Mouse (Mus musculus): ENCODE measurements around the gene Cd47. TPM values are rescaled to one million over a fixed set of nuclear protein-coding genes. Genes with fewer than 3 reads are reported as not detected.
A peak's percentile ranks its signal among the peaks of the same experiment; 100 is the strongest.

The Cd47 gene
- total RNA-seq, 2 experiments from 2014 or later, result 836 to 851 TPM

DNA sequence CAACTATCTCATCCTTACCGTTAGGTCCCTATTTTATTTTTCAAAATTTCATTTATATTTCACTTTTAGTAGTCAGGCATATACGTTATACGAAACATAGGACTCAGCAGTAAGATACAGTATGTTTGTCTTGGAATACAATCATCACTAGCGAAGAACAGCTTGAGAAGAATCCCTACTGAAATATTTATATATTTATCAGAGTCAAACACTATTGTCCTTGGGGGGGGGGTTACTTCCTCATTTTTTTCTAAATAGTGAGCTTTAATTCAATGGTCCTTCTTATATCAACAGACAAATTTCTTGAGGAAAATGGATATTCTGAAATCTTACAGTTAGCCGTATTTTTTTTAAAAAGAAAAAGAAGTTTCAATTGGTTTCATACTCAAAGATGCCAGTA, 101.8 kb downstream of the Cd47 start:
- no peak for ATAC-seq (replicated peaks; ENCODE audit: low FRiP score, poor library complexity, severe bottlenecking)

DNA sequence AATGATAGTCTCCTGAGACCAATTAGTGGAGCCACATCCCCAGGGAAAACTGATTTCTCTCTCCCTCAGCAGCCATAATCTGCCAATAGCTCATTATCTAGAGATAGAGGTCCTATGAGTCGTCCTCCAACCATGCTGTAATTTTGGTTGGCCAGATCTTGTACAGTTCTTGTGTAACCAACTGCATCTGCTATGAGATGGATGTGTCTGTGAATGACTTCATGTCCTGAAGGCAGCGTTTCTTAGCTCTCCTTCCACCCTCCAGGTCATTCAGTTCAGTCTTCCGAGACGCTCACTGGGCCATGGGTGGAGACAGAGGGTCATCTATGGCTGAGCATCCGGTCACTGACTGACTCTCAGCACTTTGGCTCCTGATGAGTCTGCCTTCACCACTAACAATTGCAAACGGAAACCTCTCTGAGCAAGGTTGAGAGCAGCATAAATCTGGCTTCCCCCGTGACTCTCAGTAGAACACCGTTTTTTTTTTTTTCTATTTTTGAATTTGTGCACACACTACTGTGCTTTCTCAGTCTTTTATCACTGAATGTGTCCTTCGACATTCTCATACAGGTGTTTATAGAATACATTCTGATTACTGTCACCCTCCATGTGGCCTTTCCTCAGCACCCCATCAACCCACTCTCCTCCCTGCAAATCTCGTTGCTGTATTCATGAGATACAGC, 104.1 kb downstream of the Cd47 start:
- ATAC-seq (replicated peaks; ENCODE audit: low FRiP score, poor library complexity, severe bottlenecking), result no peak

DNA sequence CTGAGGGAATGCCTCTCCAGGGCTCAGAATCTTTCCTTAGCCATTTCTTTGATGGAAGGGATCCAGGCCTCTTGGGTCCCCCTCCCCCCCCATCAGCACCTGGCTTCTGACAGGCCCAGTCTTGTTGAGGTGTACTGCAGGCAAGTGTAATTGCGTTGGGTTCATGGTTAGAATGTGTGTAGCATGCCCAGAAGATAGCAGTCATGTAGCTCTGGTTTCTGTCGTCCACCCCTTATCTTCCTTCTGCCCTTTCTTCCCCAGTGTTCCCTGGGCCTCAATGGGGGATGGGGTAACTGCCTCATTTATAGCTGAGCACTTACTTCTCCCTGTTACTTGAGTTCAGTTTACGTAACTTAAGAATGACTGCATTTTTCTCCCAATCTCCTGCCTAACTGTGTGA, 104.7 kb downstream of the Cd47 start:
- ATAC-seq (replicated peaks; ENCODE audit: low FRiP score, poor library complexity, severe bottlenecking), result no peak

DNA sequence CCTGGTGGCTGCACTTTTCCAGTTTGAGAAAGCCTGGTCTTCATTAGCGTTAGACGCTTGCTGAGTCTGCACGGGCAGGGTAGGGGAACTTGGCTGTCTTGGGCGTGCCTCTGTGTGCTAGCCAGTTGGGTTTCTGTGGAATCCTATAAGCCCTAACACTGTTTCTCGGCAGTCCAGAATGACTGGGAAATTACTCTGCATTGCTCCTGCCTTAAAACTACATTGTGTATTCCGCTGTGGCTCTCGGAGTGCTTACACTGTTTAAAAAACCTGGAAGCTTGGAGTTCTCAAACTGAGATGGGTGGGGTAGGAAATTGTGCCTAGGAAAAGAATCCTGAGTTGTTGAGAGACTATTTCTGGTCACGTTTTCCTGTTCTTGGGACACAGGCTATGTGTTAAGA, 105.3 kb downstream of the Cd47 start:
- ATAC-seq (replicated peaks; ENCODE audit: low FRiP score, poor library complexity, severe bottlenecking), result no peak

DNA sequence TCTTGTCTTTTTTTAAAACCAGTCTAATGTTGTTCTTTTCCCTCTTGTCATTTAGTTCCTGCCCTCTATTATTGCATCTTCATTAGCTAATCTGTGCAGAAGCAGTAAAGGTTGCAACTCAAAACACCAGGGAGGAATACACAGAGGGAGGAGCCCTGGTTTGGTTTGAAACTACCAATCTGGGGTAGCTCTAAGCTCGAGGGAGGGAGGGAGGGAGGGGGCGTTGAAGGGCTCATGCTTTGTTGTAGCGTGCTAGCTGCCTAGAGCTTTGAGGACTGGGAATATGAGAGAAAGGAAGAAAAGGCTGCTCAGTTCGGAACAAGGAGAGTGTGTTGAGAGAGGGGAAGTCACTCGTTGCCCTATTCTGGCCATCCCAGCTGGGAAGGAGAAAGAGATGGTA, 105.7 kb downstream of the Cd47 start:
- no peak for ATAC-seq (replicated peaks; ENCODE audit: low FRiP score, poor library complexity, severe bottlenecking)

DNA sequence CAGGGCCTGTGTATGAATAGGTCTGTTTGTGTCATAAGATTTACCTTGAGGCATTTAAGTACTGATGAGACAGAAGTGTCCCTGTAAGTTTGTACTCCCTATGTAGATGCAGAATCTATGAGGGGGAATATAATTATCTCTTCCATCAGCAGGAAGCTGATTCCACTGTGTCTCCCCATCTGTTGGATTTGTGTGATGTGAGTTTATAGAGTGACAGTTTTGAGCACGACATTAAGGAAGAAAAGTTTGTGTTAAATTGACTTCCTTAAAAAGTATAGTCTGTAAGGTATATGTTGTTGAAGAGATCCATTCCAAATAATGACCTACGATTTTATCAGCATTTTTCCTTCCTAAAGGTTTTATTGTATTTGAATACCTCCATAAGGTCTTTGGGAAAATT, 106.6 kb downstream of the Cd47 start:
- no peak for ATAC-seq (replicated peaks; ENCODE audit: low FRiP score, poor library complexity, severe bottlenecking)

DNA sequence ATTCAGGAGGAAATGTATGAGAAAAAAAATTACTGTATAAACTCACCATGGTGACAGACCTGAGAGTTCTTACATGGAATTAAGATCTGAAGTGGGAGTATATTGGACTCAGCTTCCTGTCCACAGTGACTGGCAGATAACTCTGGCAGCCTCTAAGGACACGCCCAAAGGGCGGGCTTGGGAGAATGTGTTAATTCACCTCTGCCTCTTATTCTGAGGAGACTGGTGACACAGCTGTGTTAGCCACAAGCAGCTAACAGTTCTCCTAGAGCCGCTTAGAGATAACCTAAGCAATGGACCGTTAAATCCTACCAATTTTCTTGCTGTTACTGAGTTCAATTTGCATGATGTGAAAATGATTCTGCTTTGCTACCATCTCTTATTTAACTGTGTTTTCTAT, 107.0 kb downstream of the Cd47 start:
- peak; percentile 89 for ATAC-seq (replicated peaks; ENCODE audit: low FRiP score, poor library complexity, severe bottlenecking)

DNA sequence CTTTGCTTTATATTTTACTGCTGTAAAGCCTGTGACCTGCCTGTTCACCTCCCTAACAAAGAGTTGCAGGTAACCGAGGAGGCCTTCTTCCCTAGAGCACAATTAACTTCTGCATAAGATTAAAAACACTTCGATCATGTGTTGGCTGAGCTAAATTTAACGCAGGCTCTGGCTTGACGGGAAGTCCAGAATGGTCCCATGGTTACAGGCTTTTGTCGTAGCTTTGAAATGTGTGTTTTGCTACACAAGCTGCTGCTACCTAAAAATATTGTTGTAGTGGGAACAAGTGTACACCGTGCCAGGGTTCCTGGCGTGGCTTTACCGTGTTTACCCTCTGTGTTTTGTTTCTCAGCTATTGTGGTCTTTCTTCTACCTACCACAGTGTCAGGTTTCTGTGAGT, 109.2 kb downstream of the Cd47 start:
- no peak for ATAC-seq (replicated peaks; ENCODE audit: low FRiP score, poor library complexity, severe bottlenecking)

DNA sequence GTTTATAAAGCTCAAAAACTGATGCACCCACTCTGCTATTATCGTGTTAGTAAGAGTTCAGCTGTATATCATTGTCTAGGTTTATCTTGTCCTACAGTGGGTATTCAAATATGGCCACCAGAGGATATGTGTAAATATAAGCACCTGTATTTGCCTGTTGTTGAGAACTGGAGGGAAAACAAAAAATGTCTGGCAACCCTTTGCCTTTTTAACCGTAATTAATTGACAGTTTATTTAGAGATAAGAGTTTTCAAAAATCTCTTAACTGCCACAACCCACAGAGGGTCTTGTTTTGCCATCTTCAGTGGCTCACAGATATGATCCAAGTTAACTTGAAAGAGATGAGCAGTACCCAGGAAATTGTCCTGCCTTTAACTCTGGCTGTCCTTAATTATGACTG, 113.8 kb downstream of the Cd47 start:
- ATAC-seq (replicated peaks; ENCODE audit: low FRiP score, poor library complexity, severe bottlenecking), result no peak

DNA sequence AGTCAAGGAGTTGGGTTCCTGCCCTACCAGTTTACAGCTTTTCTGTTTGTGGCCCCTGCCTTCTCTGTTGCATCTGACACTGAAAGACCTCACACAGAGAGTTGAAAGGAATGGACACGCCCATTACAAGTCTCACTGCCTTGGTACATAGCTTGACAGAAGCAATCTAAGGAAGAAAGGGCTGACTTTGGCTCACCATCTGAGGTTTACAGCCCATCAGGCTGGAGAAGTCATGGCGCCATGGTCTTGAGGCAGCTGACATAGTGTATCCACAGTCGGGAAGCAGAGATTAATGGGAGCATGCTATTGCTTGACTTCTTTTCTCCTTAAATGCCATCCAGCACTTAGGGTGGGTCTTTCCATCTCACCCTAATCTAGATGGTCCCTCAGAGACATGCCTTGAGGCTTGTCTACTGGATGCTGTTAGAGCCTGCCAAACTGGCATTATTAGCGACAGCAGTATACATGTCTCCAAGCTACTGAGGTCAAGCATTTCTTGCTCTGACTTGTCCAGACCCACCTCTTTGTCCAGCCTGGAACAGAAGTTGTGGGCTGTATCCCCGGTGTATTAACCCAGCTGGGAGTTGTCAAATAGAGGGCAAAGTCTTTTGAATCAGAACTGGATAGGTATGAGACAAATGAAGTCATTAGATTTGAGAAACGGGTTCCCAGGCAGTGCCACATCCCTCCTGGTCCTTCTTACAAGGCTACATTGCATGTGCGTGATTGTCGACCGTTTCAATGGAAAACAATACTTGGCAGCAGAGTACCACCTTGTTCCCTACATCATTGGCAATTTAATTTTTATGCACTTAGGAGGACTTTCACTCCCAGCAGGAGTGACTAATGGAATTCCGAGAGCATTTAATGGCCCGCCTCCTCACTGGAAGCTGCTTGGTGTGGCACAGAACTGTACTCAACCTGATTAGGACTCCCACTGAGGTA, 115.5 kb downstream of the Cd47 start:
- ATAC-seq (replicated peaks; ENCODE audit: low FRiP score, poor library complexity, severe bottlenecking), result no peak

DNA sequence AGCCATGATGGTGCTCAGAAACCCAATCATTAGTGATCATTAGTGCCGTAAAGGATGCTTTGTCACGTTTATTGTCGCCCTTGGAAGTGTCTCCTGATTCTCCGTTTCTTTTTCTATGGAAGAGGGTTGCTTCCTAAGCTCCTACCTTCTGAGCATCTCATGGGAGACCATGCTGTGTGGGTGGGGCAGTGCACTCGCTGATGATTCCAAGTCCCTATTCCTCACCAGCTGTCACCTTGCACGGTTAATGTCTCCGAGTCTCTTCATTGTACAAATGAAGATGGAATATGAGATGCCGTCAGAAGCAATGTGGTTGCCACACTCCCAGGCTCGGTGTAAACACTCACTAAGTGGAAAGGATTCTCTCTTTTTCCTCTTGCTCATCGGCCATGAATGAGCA, 119.9 kb downstream of the Cd47 start:
- no peak for ATAC-seq (replicated peaks; ENCODE audit: low FRiP score, poor library complexity, severe bottlenecking)

DNA sequence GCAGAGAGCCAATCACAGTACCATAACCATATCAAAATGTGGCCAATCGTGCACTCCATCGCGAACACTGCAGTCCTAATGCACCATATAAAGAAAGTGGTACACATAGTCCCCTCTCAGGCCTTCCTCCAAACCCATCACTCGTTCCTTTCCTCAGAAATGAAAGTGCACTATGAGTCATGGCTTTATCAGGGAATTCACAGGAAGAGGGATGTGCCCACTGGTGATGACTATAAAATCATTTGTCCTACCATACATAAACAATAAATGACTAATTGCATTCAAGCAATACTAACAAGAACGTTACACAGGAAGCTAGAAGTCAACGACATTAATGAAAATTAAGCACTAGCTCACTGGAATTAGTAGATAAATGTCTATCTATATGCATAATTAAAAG, 121.3 kb downstream of the Cd47 start:
- ATAC-seq (replicated peaks; ENCODE audit: low FRiP score, poor library complexity, severe bottlenecking), result no peak

DNA sequence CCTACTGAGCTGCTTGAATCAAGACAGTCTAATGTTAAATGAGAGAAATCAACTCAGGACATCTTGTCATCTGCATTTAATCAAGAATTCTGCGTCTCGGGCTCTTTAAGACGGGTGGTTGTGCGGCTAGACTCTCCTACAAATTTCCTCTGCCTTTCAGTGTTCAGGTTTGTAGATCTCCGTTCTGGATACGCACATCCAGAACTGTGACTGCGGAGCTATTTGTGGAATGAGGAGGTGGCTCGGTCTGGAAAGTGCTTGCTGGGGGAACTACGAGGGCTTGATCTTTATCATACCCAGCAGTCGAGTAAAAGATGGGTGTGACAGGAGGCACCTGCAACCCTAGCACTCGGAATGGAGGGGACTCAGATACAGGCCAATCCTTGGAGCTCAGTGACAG, 121.8 kb downstream of the Cd47 start:
- ATAC-seq (replicated peaks; ENCODE audit: low FRiP score, poor library complexity, severe bottlenecking), result no peak

DNA sequence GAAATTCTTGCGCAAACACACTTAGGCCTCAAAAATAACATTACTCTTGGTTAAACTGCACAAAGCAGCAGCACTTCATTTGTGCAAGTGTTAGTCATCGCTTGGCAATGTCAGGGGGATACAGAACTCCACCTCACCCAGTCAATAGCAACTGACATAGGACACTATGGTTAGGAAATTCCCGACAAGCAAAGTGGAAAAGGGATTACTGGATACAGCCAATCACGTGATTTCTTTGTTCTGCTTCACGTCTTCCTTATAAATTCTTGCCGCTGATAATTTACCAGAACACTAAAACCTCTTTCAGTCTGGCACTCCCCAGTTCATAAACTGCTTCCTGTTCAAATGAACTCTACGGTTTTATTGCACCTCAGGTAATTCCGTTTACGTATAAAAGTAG, 123.4 kb downstream of the Cd47 start:
- no peak for ATAC-seq (replicated peaks; ENCODE audit: low FRiP score, poor library complexity, severe bottlenecking)

DNA sequence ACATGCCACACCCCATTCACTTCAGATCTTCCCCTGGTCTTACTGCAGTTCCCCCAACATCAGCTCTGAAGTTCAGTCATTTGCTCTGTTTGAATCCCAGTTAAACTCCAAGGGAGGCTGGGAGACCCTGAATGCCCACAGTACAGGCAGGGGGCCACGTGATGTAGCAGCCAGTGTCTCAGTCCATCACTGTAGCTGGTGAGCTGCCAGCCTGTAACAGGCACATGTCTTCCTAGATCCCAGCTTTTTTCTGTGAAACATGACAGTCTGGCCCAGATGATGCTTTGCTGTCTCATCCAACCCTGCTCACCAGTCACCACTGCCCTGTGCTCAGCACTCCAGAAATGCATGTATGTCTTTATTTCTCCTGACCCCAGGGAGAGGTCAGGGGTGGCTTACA, 124.6 kb downstream of the Cd47 start:
- no peak for ATAC-seq (replicated peaks; ENCODE audit: low FRiP score, poor library complexity, severe bottlenecking)

DNA sequence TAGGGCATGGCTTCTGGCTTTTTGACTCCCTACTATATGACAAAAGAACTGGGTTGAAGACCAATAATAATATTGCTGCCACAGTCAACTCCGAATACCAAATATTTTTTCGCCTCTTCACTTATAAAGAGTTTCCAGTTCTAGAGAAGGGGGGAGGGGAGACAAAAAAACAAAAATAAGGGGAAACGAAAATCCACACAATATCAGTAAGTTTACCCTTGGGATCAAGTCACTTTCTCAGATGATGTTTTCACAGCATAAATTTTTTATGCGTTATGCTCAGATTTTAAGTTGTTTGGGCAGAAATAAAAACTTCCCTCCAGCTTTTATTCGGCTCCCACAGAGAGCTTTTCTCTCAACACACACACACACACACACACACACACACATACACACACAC, 132.9 kb downstream of the Cd47 start:
- no peak for ATAC-seq (replicated peaks; ENCODE audit: low FRiP score, poor library complexity, severe bottlenecking)

DNA sequence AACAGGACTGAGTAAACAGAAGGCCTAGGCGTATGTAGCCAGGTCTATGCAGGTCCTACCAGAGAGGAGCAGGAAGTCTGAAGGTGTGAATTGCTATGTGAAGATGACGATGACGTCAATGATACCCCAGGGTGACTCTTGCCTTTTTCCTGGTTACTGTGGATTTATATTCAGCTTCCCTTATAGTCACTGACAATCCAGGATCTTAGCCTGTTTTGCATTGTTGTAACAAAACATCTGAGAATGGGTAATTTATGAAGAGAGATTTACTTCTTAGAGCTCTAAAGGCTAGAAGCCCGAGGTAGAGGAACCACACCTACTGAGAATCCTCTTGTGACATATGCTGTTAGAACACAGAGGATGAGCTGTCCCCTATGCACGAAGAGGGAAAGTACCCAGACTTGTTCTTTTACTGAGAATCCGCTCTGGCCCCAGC, 135.7 kb downstream of the Cd47 start:
- ATAC-seq (replicated peaks; ENCODE audit: low FRiP score, poor library complexity, severe bottlenecking), result no peak

DNA sequence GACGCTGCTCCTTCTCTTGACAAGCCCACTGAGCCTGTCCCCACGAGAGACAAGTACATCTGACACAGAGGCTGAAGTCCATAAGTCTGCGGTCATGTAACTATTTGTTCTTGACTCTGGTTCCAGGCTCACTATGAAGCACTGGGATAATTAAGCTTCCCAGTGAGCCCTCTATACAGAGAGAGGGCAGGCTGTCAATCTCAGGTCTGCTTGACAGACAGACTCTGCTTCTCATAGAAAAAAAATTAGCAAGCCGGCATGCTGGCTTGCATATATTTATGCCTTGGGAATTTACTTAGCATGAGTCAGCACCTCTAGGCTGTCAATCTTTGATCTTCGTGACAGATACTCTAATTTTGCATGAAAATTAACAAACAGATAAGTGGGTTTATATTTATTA, 136.5 kb downstream of the Cd47 start:
- ATAC-seq (replicated peaks; ENCODE audit: low FRiP score, poor library complexity, severe bottlenecking), result no peak

DNA sequence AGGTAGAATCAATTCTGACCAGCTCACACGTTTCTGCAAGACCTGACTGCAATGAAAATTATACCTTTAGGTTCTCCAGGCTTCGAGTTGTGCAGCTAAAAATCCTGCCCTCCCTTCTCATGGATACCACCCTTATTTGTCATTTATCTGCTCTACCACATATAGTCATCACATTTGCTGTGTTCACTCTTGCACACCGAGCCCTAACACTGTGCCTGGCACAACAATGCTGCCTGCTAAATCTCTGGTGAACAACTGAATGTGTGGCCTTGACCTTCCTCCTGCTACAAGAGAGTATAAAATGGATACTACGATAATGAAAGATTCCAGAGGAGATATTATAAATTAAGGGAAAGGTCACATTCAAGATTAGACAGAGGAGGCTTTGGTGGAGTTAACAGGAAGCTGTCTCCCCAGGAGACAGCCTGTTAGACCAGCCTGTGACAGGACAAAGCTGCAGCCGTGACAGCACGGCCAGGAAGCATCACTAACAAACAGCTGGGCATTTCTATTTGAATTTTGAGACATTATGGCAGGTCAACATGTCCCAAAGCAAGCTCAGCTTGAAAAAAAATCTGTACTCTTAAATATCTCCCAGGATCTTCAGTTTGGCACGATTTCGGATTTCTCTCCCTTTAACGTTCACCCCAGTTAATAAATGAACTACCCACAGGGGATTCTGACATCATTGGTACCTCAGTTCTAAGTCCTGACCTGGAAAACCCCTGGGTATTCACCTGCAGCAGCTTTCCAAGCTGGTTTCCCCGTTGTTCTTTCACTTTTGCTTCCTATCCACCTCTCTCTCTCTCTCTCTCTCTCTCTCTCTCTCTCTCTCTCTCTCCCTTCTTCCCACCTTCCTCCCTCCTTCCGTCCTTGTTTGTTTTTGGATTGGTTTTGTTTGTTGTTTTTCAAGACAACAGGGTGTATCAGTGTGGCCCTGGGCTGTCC, 137.2 kb downstream of the Cd47 start:
- ATAC-seq (replicated peaks; ENCODE audit: low FRiP score, poor library complexity, severe bottlenecking), result no peak
